Mouse (Mus musculus): ENCODE results near the gene Lrit3. TPM values are rescaled to one million over a fixed set of nuclear protein-coding genes. Genes with fewer than 3 reads are reported as not detected.

Gene Lrit3
- polyA plus RNA-seq, 2 experiments = not detected

- Histone ChIP-seq H3K4me3 (ENCODE audit: insufficient read depth in 1 of 2, low read depth in 2 of 2, low read length in 2 of 2) (no peak overlapping the region), H3K4me1 (replicated peaks; ENCODE audit: control insufficient read depth in 2 of 2, insufficient read depth in 2 of 2, low read length in 1 of 2) (no peaks in the 10 kb centered on the region), H3K27ac (no peak overlapping the region), H3K36me3 (replicated peaks; ENCODE audit: control insufficient read depth, insufficient read depth, low read depth) (peaks cover 20% of the 10 kb centered on the region), H3K9ac (replicated peaks) (no peak overlapping the region), H3K9me3 (ENCODE audit: control insufficient read depth, low read length) (no peaks in the 10 kb centered on the region), H3K4me2 (ENCODE audit: low read depth) (no peak overlapping the region), H3K27me3 (ENCODE audit: control insufficient read depth, insufficient read depth, low read length) (no peaks in the 10 kb centered on the region)
- no peak for DNase-seq (ENCODE audit: low read depth in 3 of 3, low spot score in 3 of 3)
- ATAC-seq (ENCODE audit: insufficient read depth) = no peak
- no peak for TF ChIP-seq CTCF (IDR thresholded peaks at IDR 0.05; ENCODE audit: low read depth)
- no peak for TF ChIP-seq EP300 (IDR thresholded peaks at IDR 0.05; ENCODE audit: low read depth)
- 67% methylated on average over 8 of the region's 8 CpGs for WGBS (ENCODE audit: insufficient replicate concordance)
These were observed 17.9 kb upstream of the Lrit3 start for GRCm38 (mm10) chr3:129821736-129822135.

GRCm38 (mm10) chr3:129820847-129821246, 17.0 kb upstream of the Lrit3 start:
- WGBS (ENCODE audit: insufficient replicate concordance) = 54% methylated on average over 9 of the region's 9 CpGs
- Histone ChIP-seq H3K4me1 (replicated peaks; ENCODE audit: control insufficient read depth in 2 of 2, insufficient read depth in 2 of 2, low read length in 1 of 2) (no peaks in the 10 kb centered on the region), H3K4me2 (ENCODE audit: low read depth) (no peak overlapping the region), H3K9me3 (ENCODE audit: control insufficient read depth, low read length) (no peaks in the 10 kb centered on the region), H3K27ac (no peak overlapping the region), H3K4me3 (ENCODE audit: insufficient read depth in 1 of 2, low read depth in 2 of 2, low read length in 2 of 2) (no peak overlapping the region), H3K27me3 (ENCODE audit: control insufficient read depth, insufficient read depth, low read length) (no peaks in the 10 kb centered on the region), H3K9ac (replicated peaks) (no peak overlapping the region), H3K36me3 (replicated peaks; ENCODE audit: control insufficient read depth, insufficient read depth, low read depth) (peaks cover 18% of the 10 kb centered on the region)
- ATAC-seq (ENCODE audit: insufficient read depth) (no peak), DNase-seq (ENCODE audit: low read depth in 3 of 3, low spot score in 3 of 3) (no peak)
- TF ChIP-seq CTCF (IDR thresholded peaks at IDR 0.05; ENCODE audit: low read depth) (no peak), EP300 (IDR thresholded peaks at IDR 0.05; ENCODE audit: low read depth) (no peak)

GRCm38 (mm10) chr3:129799011-129799410, 4.8 kb downstream of the Lrit3 start:
- Histone ChIP-seq H3K4me1 (replicated peaks; ENCODE audit: control insufficient read depth in 2 of 2, insufficient read depth in 2 of 2, low read length in 1 of 2) (no peaks in the 10 kb centered on the region), H3K27me3 (ENCODE audit: control insufficient read depth, insufficient read depth, low read length) (no peaks in the 10 kb centered on the region), H3K27ac (no peak overlapping the region), H3K4me3 (ENCODE audit: insufficient read depth in 1 of 2, low read depth in 2 of 2, low read length in 2 of 2) (no peak overlapping the region), H3K9me3 (ENCODE audit: control insufficient read depth, low read length) (no peaks in the 10 kb centered on the region), H3K4me2 (ENCODE audit: low read depth) (no peak overlapping the region), H3K36me3 (replicated peaks; ENCODE audit: control insufficient read depth, insufficient read depth, low read depth) (no peaks in the 10 kb centered on the region), H3K9ac (replicated peaks) (no peak overlapping the region)
- ATAC-seq (ENCODE audit: insufficient read depth) (no peak), DNase-seq (ENCODE audit: low read depth in 3 of 3, low spot score in 3 of 3) (no peak)
- TF ChIP-seq CTCF (IDR thresholded peaks at IDR 0.05; ENCODE audit: low read depth) = no peak
- no peak for TF ChIP-seq EP300 (IDR thresholded peaks at IDR 0.05; ENCODE audit: low read depth)
- WGBS (ENCODE audit: insufficient replicate concordance) = 49% methylated on average over 2 of the region's 2 CpGs

GRCm38 (mm10) chr3:129798551-129798950, 5.3 kb downstream of the Lrit3 start:
- 72% methylated on average over 11 of the region's 11 CpGs for WGBS (ENCODE audit: insufficient replicate concordance)
- TF ChIP-seq CTCF (IDR thresholded peaks at IDR 0.05; ENCODE audit: low read depth) (no peak), EP300 (IDR thresholded peaks at IDR 0.05; ENCODE audit: low read depth) (no peak)
- H3K4me2 ChIP-seq (ENCODE audit: low read depth) = no peak overlapping the region

GRCm38 (mm10) chr3:129797341-129797740, 6.5 kb downstream of the Lrit3 start:
- 56% methylated on average over 5 of the region's 5 CpGs for WGBS (ENCODE audit: insufficient replicate concordance)
- Histone ChIP-seq H3K9ac (replicated peaks) (no peak overlapping the region), H3K36me3 (replicated peaks; ENCODE audit: control insufficient read depth, insufficient read depth, low read depth) (no peaks in the 10 kb centered on the region), H3K9me3 (ENCODE audit: control insufficient read depth, low read length) (no peaks in the 10 kb centered on the region), H3K4me2 (ENCODE audit: low read depth) (no peak overlapping the region), H3K27ac (no peak overlapping the region), H3K4me3 (ENCODE audit: insufficient read depth in 1 of 2, low read depth in 2 of 2, low read length in 2 of 2) (no peak overlapping the region), H3K4me1 (replicated peaks; ENCODE audit: control insufficient read depth in 2 of 2, insufficient read depth in 2 of 2, low read length in 1 of 2) (no peaks in the 10 kb centered on the region), H3K27me3 (ENCODE audit: control insufficient read depth, insufficient read depth, low read length) (no peaks in the 10 kb centered on the region)
- ATAC-seq (ENCODE audit: insufficient read depth) (no peak), DNase-seq (ENCODE audit: low read depth in 3 of 3, low spot score in 3 of 3) (no peak)
- TF ChIP-seq EP300 (IDR thresholded peaks at IDR 0.05; ENCODE audit: low read depth) = no peak
- TF ChIP-seq CTCF (IDR thresholded peaks at IDR 0.05; ENCODE audit: low read depth) = no peak

More at GRCm38 (mm10) chr3:129798551-129798950, 5.3 kb downstream of the Lrit3 start:
- no peak overlapping the region for H3K4me3 ChIP-seq (ENCODE audit: insufficient read depth in 1 of 2, low read depth in 2 of 2, low read length in 2 of 2)
- ATAC-seq (ENCODE audit: insufficient read depth) = no peak
- no peak overlapping the region for H3K9ac ChIP-seq (replicated peaks)
- no peak for DNase-seq (ENCODE audit: low read depth in 3 of 3, low spot score in 3 of 3)
- no peak overlapping the region for H3K27ac ChIP-seq
- H3K4me1 ChIP-seq (replicated peaks; ENCODE audit: control insufficient read depth in 2 of 2, insufficient read depth in 2 of 2, low read length in 1 of 2) = no peaks in the 10 kb centered on the region
- no peaks in the 10 kb centered on the region for H3K9me3 ChIP-seq (ENCODE audit: control insufficient read depth, low read length)
- H3K36me3 ChIP-seq (replicated peaks; ENCODE audit: control insufficient read depth, insufficient read depth, low read depth) = no peaks in the 10 kb centered on the region
- no peaks in the 10 kb centered on the region for H3K27me3 ChIP-seq (ENCODE audit: control insufficient read depth, insufficient read depth, low read length)
